Mouse (Mus musculus) hindbrain, embryonic 12.5 days (tissue): ENCODE measurements around the gene Spata33. TPM values are rescaled to one million over a fixed set of nuclear protein-coding genes. Genes with fewer than 3 reads are reported as not detected.
A peak's percentile ranks its signal among the peaks of the same experiment; 100 is the strongest.
"Not testable (repeated sequence)": the region's sequence is repeated elsewhere in the genome, so short reads cannot be mapped to it uniquely, and the experiment has no call there.

Experiments
- ATAC-seq: fragments of 200-750 bp; cut with Nextera tagmentation; 2 replicates; pipeline ENCODE4 v1.8.0; 2017; ENCODE audit warnings: moderate TSS enrichment; ENCODE audit not compliant: low FRiP score
- H3K27ac ChIP-seq: fragments of 300-500 bp; sonication (generic); 2 replicates; pipeline ENCODE4 v1.5.1; 2016; ENCODE audit warnings: mild to moderate bottlenecking
- H3K27me3 ChIP-seq: fragments of 300-500 bp; sonication (generic); 2 replicates; pipeline ENCODE4 v1.6.1; 2016; ENCODE audit warnings: mild to moderate bottlenecking
- H3K36me3 ChIP-seq: fragments of 300-500 bp; sonication (generic); 2 replicates; pipeline ENCODE4 v1.6.1; 2016; ENCODE audit warnings: mild to moderate bottlenecking
- H3K4me1 ChIP-seq: fragments of 300-500 bp; sonication (generic); 2 replicates; pipeline ENCODE4 v1.6.1; 2016
- H3K4me2 ChIP-seq: fragments of 300-500 bp; sonication (generic); replicated peaks from 2 replicates; pipeline ENCODE4 v1.6.1; 2016; ENCODE audit warnings: mild to moderate bottlenecking
- H3K4me3 ChIP-seq: fragments of 300-500 bp; sonication (generic); 2 replicates; pipeline ENCODE4 v1.5.1; 2016; ENCODE audit warnings: mild to moderate bottlenecking
- H3K9ac ChIP-seq: fragments of 300-500 bp; sonication (generic); 2 replicates; pipeline ENCODE4 v1.6.1; 2016; ENCODE audit warnings: mild to moderate bottlenecking, moderate library complexity
- H3K9me3 ChIP-seq: fragments of 300-500 bp; sonication (generic); replicated peaks from 2 replicates; pipeline ENCODE4 v1.6.1; 2016; ENCODE audit warnings: mild to moderate bottlenecking
- WGBS: fragments of 180-500 bp; shearing (Covaris S2); methylation state at CpG from one replicate; pipeline ENCODE4 v1.1.7; 2016; 5-methylcytosine and 5-hydroxymethylcytosine counted together
- polyA plus RNA-seq: library from polyadenylated mRNA; unstranded; fragments of >200 nt; fragmentation: Nextera tagmentation; extraction: Ambion mirVana; gene quantifications from 2 replicates; pipeline ENCODE4 v1.2.1, GENCODE M21; 2016

Spata33 gene
- polyA plus RNA-seq, 1 experiment from 2014 or later, result 8.8 TPM

DNA sequence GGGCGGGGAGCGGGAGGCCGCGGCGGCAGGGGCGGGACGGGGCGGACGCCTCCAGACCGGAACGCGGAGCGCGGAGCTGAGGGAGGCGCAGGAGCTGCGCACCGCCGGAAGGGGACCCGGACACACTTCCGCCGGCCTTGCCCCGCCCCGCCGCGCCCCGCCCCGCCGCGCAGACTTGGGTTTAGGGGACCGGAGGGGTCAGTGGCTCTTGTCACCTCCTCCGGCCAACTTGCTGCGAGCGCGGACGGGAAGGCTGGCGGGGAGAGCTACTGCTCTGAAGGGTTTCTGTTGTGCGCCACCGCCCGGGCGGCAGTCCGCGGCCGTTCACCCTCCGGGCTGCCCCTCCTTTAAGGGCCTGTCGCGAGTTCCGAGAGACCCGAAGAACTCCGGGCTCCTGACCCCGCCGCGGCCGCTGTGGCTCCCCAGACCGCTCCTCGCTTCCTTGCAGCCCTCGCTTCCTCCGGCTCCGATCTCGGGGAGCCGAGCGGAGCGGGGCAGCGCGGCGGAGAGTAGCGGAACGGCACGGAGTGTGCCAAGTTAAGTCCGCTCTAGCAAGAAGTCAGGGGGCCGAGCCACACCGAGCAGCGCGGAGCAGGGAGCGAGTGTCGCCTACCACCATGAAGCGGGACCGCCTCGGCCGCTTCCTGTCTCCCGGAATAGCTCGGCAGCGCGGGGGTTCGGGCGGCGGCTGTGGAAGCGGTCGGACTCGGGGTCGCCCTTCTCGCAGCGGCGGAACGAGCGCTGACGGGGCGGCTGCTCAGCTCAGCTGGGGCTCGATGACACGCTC lies 41.7 kb downstream of the Spata33 start, which contains the start of the genes Zfp276 and Vps9d1:
Zfp276 (plus strand) TSS at position 97 of the 787 bp plus-strand sequence.
Vps9d1 (minus strand) TSS at position 250 of the 787 bp plus-strand sequence.
- H3K27me3 ChIP-seq, result no peaks in the 10 kb centered on the region
- H3K4me2 ChIP-seq, result peak within 1 kb of the TSS; percentile 98
- H3K4me1 ChIP-seq, result peaks cover 36% of the 10 kb centered on the region
- H3K9me3 ChIP-seq, result no peaks in the 10 kb centered on the region
- peak within 1 kb of the TSS; percentile 75 for H3K4me3 ChIP-seq
- peaks cover 58% of the 10 kb centered on the region for H3K36me3 ChIP-seq
- H3K27ac ChIP-seq, result peak within 1 kb of the TSS; percentile 82
- peak; percentile 93 for ATAC-seq
- H3K9ac ChIP-seq, result peak within 1 kb of the TSS; percentile 92
- WGBS, result under 1% methylated on average over 87 of the region's 99 CpGs

- H3K27ac ChIP-seq, result no peak overlapping the region
- peaks cover 36% of the 10 kb centered on the region for H3K4me1 ChIP-seq
These were observed 42.5 kb downstream of the Spata33 start for GRCm38 (mm10) chr8:123255170-123255569.

DNA sequence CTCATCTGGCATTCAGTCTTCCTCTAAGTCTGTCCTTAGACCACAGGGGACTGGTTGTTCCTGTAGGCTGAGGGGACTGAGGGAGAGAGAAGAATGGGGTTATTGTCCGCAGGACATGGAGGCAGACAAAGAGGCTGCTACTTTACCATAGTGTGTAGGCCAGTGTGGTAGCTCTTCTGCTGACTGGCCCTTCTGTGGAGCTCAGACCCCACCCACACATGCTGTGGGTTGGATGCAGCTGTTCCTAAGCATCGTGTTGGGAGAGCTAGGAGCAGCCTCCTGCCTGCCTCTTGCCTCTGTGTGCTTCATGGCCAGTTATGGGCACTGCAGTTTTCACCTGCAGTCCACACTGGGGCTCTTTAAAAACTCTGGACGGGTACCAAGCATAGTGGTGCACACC lies 44.5 kb downstream of the Spata33 start:
- Histone ChIP-seq H3K4me1 (peaks cover 36% of the 10 kb centered on the region), H3K27ac (peak overlapping the region; percentile 44; the same call in 1 of the 2 replicates), H3K9ac (0 out of 2 replicates have a peak overlapping the region, but pooled peaks have one; percentile 25), H3K36me3 (peaks cover 56% of the 10 kb centered on the region), H3K9me3 (no peaks in the 10 kb centered on the region), H3K4me2 (peak overlapping the region; percentile 98; the same call in 1 of the 2 replicates), H3K27me3 (no peaks in the 10 kb centered on the region), H3K4me3 (0 out of 2 replicates have a peak overlapping the region, but pooled peaks have one; percentile 7)
- WGBS, result 65% methylated on average over 3 of the region's 3 CpGs
- no peak for ATAC-seq

More at GRCm38 (mm10) chr8:123255170-123255569, 42.5 kb downstream of the Spata33 start:
- Histone ChIP-seq H3K4me2 (peak overlapping the region; percentile 98), H3K27me3 (no peaks in the 10 kb centered on the region), H3K4me3 (peak overlapping the region; percentile 75), H3K36me3 (peaks cover 58% of the 10 kb centered on the region), H3K9me3 (no peaks in the 10 kb centered on the region), H3K9ac (peak overlapping the region; percentile 92)
- no peak for ATAC-seq
- 67% methylated on average over 6 of the region's 6 CpGs for WGBS

DNA sequence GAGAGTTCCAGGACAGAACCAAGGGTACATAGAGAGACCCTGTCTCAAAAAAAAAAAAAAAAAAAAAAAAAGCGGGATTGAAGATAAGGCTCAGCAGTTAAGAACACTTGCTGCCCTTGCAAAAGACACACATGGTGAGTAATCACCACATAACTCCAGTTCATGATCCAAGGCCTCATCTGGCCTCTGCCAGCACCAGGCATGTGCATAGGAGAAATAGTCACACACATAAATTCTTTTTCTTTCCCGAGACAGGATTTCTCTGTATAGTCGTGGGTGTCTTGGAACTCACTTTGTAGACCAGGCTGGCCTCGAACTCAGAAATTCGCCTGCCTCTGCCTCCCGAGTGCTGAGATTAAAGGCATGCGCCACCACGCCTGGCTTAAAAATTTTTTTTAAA lies 45.0 kb downstream of the Spata33 start:
- not testable (repeated sequence) for H3K4me2 ChIP-seq, H3K9ac ChIP-seq, H3K27me3 ChIP-seq, H3K9me3 ChIP-seq, H3K4me3 ChIP-seq, H3K27ac ChIP-seq, ATAC-seq
- Histone ChIP-seq H3K36me3 (peaks cover 54% of the 10 kb centered on the region), H3K4me1 (peaks cover 32% of the 10 kb centered on the region)
- WGBS, result 92% methylated on average over 7 of the region's 8 CpGs

DNA sequence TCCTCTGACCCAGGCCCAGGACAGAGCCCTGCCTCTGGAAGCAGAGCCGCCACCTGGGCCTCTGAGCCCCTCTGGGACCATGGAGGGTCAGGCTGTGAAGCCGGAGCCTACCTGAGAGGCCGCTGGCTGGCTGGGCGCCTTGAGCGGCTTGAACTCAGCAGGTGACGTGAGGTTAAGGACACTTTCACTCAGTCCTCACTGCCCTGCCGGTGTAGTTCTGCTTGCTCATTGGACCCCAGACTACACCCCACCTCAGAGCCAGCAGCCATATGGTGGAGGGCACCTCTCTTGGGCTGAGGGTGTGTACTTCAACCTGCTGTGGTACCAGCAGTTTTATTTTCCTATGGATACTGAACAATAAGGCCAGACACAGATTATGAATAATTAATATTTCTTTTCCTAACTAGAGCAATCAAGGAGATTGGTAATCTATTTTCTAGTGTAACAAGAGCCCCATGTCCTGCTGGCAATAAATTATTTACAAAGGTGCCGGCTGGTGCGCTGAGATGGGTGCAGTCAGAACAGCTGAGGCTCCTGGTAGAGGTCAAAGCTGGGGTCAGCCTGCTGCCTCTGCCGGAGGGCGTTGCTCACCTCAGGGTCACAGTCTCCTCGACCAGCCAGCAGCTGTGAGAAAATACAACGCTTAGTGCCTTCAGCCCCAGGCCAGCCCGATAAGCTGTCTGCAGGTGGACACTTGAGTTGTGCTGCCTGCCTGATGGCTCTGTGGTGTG lies 55.5 kb downstream of the Spata33 start:
- peak overlapping the region; percentile 30; the same call in 1 of the 2 replicates for H3K27ac ChIP-seq
- H3K4me3 ChIP-seq, result no peak overlapping the region
- no peak overlapping the region for H3K4me2 ChIP-seq
- peaks cover 73% of the 10 kb centered on the region for H3K36me3 ChIP-seq
- no peak overlapping the region; the same call in 1 of the 2 replicates for H3K9ac ChIP-seq
- H3K27me3 ChIP-seq, result no peaks in the 10 kb centered on the region
- no peaks in the 10 kb centered on the region for H3K9me3 ChIP-seq
- 0 out of 2 replicates have a peak, but pooled peaks have one; percentile 52 for ATAC-seq
- H3K4me1 ChIP-seq, result no peaks in the 10 kb centered on the region
- 74% methylated on average over 14 of the region's 14 CpGs for WGBS

- no peak overlapping the region; the same call in 1 of the 2 replicates for H3K27ac ChIP-seq
- H3K4me3 ChIP-seq, result no peak overlapping the region
- no peaks in the 10 kb centered on the region for H3K27me3 ChIP-seq
- no peaks in the 10 kb centered on the region for H3K9me3 ChIP-seq
- H3K4me1 ChIP-seq, result no peaks in the 10 kb centered on the region
- H3K4me2 ChIP-seq, result no peak overlapping the region
- ATAC-seq, result no peak
- 91% methylated on average over 10 of the region's 10 CpGs for WGBS
- no peak overlapping the region for H3K9ac ChIP-seq
- H3K36me3 ChIP-seq, result peaks cover 44% of the 10 kb centered on the region
These were observed 58.5 kb downstream of the Spata33 start for GRCm38 (mm10) chr8:123271147-123271546.

Other genes with a start within 250 kb of the Spata33 start
- 87.0 and 90.1 TPM in 2 replicates for gene Ankrd11, start 170.6 kb upstream of the Spata33 start, polyA plus RNA-seq
- 62.6 and 63.9 TPM in 2 replicates for gene Spg7, start 149.9 kb upstream of the Spata33 start, polyA plus RNA-seq
- 1,018 and 1,026 TPM in 2 replicates for gene Rpl13, start 110.5 kb upstream of the Spata33 start, polyA plus RNA-seq
- gene Cpne7, start 95.5 kb upstream of the Spata33 start, polyA plus RNA-seq, result 0.15 and 0.35 TPM in 2 replicates
- 8.1 and 9.7 TPM in 2 replicates for gene Sult5a1, start 54.5 kb upstream of the Spata33 start, polyA plus RNA-seq
- 0.35 and 0.36 TPM in 2 replicates for gene Dpep1, start 26.6 kb upstream of the Spata33 start, polyA plus RNA-seq
- gene Chmp1a, start 69 bp upstream of the Spata33 start, polyA plus RNA-seq, result 160 and 166 TPM in 2 replicates
- gene Cdk10, start 12.0 kb downstream of the Spata33 start, polyA plus RNA-seq, result 37.6 and 39.1 TPM in 2 replicates
- 2.8 and 3.1 TPM in 2 replicates for gene Spata2l, start 23.4 kb downstream of the Spata33 start, polyA plus RNA-seq
- gene Zfp276, start 41.4 kb downstream of the Spata33 start, polyA plus RNA-seq, result 32.9 and 35.0 TPM in 2 replicates
- 37.7 and 44.3 TPM in 2 replicates for gene Vps9d1, start 41.5 kb downstream of the Spata33 start, polyA plus RNA-seq
- 20.9 and 21.0 TPM in 2 replicates for gene Fanca, start 105.7 kb downstream of the Spata33 start, polyA plus RNA-seq
- gene Spire2, start 119.9 kb downstream of the Spata33 start, polyA plus RNA-seq, result 28.9 and 32.2 TPM in 2 replicates
- 212 and 231 TPM in 2 replicates for gene Tcf25, start 160.9 kb downstream of the Spata33 start, polyA plus RNA-seq
- 0.09 and 0.20 TPM in 2 replicates for gene Mc1r, start 194.3 kb downstream of the Spata33 start, polyA plus RNA-seq
- gene Tubb3, start 198.6 kb downstream of the Spata33 start, polyA plus RNA-seq, result 1,043 and 1,050 TPM in 2 replicates
- 40.1 and 42.5 TPM in 2 replicates for gene Def8, start 210.7 kb downstream of the Spata33 start, polyA plus RNA-seq